Mouse (Mus musculus): ENCODE results near the gene Fbxl13.

Gene Fbxl13

GRCm38 (mm10) chr5:21482446-21483222 is 162.8 kb downstream of the Fbxl13 start:
- DNase-seq: peak; percentile 8

DNA sequence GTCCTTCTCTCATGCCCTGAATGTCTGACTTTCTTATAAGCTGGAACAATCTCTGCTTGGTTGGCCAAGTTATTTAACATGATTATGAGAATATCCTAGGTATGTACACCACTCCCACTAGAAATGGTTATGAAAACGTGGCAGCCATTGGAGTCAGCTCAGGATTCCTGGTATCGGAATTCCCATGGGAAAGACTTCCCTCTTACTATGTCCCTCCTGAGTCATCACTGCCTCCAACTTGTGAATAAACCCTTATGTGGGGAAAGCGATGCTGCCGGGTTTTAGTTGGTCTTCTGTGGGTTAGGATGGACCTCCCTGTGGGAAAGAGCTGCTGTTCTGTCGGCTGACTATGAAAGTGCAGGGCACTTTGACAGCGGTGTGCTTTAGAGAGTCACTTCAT is 163.9 kb downstream of the Fbxl13 start:
- no peak for DNase-seq

DNA sequence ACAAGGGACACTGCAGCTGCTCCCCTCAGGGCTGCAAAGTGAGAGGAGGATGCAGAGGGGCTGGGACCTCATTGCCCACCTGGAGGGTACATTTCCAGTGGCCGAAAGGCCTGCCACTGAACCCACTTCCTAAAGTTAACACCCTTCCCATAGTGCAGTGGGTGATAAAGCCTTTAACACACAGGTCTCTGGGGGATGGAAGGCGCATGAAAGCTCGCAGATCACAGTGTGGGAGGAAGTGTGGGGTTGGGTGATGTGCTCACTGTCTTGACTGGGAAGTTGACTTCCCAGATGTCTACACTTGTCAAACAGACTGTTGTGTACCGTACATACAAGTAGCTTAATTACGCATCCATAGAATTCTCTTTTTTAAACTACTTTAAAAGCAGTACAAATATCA is 165.7 kb downstream of the Fbxl13 start:
- no peak for DNase-seq

- DNase-seq: no peak
Observed at GRCm38 (mm10) chr5:21478428-21478827, 167.0 kb downstream of the Fbxl13 start.

DNA sequence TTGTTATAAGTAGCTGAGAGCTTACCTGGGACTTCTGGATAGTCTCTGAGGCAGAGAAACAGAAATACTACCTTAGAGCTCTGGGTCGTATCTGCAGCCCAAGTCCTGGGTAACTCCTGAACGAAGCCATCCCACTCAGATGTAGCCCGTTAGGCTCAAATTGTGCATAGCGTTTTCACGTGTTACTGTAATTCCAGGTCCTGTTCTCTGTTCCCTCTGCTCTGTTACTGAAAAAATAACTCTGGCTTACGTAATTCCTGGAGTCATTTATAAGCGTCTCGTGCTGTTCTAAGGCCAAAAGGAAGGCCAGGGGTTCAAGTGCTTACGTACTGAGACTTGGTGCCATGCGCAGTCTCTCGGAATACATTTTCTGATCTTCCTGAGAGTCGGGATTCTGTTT is 177.3 kb downstream of the Fbxl13 start:
- DNase-seq: no peak

GRCm38 (mm10) chr5:21467387-21467786 is 178.0 kb downstream of the Fbxl13 start:
- no peak for DNase-seq

- no peak for DNase-seq
Observed at GRCm38 (mm10) chr5:21440833-21441530, 204.5 kb downstream of the Fbxl13 start.

GRCm38 (mm10) chr5:21439446-21440110 is 205.9 kb downstream of the Fbxl13 start:
- no peak for DNase-seq

DNA sequence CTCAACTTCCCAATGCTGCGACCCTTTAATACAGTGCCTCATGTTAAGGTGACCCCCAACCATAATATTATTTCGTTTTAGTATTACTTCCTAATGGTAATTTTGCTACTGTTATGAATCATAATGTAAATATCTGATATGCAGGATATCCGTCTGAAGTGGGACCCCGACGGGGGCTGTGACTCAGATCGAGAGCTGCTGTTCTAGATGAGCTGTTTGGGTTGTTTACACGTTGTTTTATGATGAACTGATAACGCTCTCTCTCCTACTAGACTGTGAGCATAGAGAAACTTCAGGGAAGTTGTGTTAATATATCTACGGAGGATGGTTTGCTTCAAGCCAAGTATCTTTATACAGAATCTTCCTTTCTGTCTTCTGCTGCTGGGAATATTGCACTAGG is 207.0 kb downstream of the Fbxl13 start:
- no peak for DNase-seq

DNA sequence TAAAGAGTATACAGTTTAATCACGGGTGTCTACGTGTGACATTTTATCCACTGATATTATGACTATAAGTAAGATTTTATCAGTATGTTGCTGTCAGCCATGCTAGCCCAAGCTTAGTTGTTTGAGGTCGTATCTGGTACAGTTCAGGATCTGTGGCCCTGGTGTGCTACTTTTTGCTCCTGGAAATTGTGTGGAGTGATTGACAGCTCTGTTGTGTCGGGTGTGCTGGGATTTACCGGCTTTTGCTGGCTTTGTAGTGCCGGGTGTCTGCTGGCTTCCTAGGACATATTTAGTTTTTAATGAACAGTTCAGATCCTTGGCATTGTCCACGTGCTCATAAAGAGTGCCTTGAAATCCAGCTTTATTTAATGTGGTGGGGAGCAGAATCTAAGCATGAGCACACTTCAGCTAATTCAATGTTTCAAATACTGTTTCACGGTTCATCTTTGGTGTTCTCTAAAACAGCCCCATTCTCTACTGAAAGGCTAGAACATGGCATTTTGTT is 208.9 kb downstream of the Fbxl13 start:
- DNase-seq: no peak

DNA sequence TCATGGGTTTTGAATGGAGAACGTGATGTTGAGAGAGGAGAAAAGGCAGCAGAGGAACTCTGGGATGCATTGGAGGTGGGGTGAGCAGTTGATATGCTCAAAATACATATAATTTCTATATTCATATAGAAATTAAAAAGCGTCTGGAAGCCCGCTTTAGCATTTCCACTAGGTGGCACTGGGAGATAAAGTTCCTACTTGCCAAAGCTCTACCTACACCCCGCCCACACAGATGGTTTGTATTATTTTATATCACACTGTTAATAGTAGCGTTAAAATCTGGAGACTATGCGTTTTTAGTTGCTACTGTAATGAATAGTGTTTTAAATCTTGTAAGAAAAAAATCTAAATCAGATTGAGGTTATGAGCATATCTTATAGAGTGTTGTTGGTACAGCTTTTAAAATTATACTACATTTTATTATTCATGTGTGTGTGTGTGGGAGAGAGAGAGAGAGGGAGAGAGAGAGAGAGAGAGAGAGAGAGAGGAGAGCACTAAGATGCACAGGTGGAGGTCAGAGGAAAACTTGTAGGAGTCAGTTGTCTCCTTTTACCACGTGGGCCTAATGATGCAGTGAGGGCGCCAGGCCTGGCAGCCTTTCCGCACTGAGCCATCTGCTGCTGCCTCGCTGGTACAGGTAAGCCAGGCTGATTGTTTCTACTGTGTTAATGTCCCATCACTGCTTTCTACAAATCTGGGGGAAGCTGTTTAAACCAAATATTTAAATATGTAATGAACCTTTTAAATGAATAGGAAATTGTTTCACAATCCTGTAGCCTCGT is 211.1 kb downstream of the Fbxl13 start:
- no peak for DNase-seq

All from thymus, postnatal 25 days (tissue).